Mouse (Mus musculus) embryonic facial prominence, embryonic 13.5 days (tissue): ENCODE data around the gene Abcc1. TPM values are rescaled to one million over a fixed set of nuclear protein-coding genes. Genes with fewer than 3 reads are reported as not detected.

Source experiments
- ATAC-seq: fragments of 200-750 bp; cut with Nextera tagmentation; 2 replicates; pipeline ENCODE4 v1.8.0; 2017; ENCODE audit warnings: low read depth; ENCODE audit not compliant: insufficient number of reproducible peaks, insufficient read depth, low FRiP score, low TSS enrichment
- H3K27ac ChIP-seq: fragments of 300-500 bp; sonication (generic); 2 replicates; pipeline ENCODE4 v1.5.1; 2015; ENCODE audit warnings: moderate library complexity, mild to moderate bottlenecking, inconsistent platforms
- H3K27me3 ChIP-seq: fragments of 300-500 bp; sonication (generic); 2 replicates; pipeline ENCODE4 v1.6.1; 2015; ENCODE audit warnings: mild to moderate bottlenecking, inconsistent platforms
- H3K36me3 ChIP-seq: fragments of 300-500 bp; sonication (generic); 2 replicates; pipeline ENCODE4 v1.6.1; 2015; ENCODE audit warnings: mild to moderate bottlenecking, inconsistent platforms
- H3K4me1 ChIP-seq: fragments of 300-500 bp; sonication (generic); 2 replicates; pipeline ENCODE4 v1.6.1; 2015; ENCODE audit warnings: inconsistent platforms
- H3K4me2 ChIP-seq: fragments of 300-500 bp; sonication (generic); 2 replicates; pipeline ENCODE4 v1.6.1; 2015; ENCODE audit warnings: moderate library complexity, mild to moderate bottlenecking, inconsistent platforms
- H3K4me3 ChIP-seq: fragments of 300-500 bp; sonication (generic); 2 replicates; pipeline ENCODE4 v1.5.1; 2015; ENCODE audit warnings: mild to moderate bottlenecking, inconsistent platforms
- H3K9ac ChIP-seq: fragments of 300-500 bp; sonication (generic); 2 replicates; pipeline ENCODE4 v1.6.1; 2015; ENCODE audit warnings: mild to moderate bottlenecking, inconsistent platforms
- H3K9me3 ChIP-seq: fragments of 300-500 bp; sonication (generic); 2 replicates; pipeline ENCODE4 v1.6.1; 2016; ENCODE audit warnings: inconsistent platforms
- WGBS: fragments of 180-500 bp; shearing (Covaris S2); methylation state at CpG from one replicate; pipeline ENCODE4 v1.1.7; 2015; ENCODE audit warnings: mixed read lengths; 5-methylcytosine and 5-hydroxymethylcytosine counted together
- polyA plus RNA-seq: library from polyadenylated mRNA; unstranded; fragments of >200 nt; fragmentation: Nextera tagmentation; extraction: Ambion mirVana; gene quantifications from 2 replicates; pipeline ENCODE4 v1.2.1, GENCODE M21; 2015

The Abcc1 gene
- polyA plus RNA-seq, 1 experiment from 2014 or later, result 12.0 TPM

DNA sequence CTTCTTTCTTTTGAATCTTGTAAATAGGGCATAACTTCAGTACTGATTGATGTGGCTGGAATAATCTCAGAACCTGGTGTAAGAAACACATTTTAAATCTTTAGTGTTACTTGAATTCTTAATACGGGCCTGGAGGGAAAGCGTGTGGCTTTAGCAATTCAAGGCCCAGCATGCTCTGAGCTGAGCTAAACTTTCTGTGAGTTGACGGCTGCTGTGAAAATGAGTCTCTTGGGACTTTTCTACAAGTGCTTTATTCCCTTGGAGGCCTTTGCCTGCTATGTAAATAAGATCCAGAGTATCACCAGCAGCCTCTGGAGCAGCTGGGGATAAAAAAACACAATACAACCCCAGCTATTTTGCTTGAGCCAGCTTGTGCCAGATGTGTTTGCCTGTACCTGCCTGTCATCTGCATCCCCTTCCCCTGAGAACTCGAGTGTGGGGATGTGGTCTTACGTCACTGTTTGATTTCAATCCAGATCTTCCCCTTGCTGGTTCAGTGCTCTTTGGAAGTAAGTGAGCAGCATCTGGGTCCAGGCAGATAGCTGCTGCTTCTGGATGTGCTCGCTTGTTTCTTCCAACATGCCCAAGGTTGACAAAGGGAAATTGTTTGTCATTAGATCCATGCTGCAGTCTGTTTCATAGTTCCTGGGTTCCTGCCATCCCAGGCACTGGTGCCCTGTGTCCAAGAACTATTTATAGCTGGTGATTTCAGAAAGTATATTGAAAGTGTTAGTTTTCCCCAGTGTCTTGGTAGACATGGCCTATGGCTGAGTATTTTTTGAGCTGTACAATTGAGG is 82.9 kb downstream of the Abcc1 start:
- H3K27me3 ChIP-seq, result no peaks in the 10 kb centered on the region
- H3K4me1 ChIP-seq, result 0 out of 2 replicates have a peak, but pooled peaks cover 12% of the 10 kb centered on the region
- no peak overlapping the region for H3K27ac ChIP-seq
- no peak for ATAC-seq
- no peaks in the 10 kb centered on the region for H3K9me3 ChIP-seq
- no peak overlapping the region for H3K4me3 ChIP-seq
- H3K9ac ChIP-seq, result peak overlapping the region; percentile 16; the same call in 1 of the 2 replicates
- no peak overlapping the region for H3K4me2 ChIP-seq
- WGBS, result 45% methylated on average over 6 of the region's 6 CpGs
- H3K36me3 ChIP-seq, result peaks cover 37% of the 10 kb centered on the region

- Histone ChIP-seq H3K4me3 (no peak overlapping the region), H3K36me3 (peaks cover 37% of the 10 kb centered on the region), H3K9ac (no peak overlapping the region), H3K9me3 (no peaks in the 10 kb centered on the region), H3K27me3 (no peaks in the 10 kb centered on the region), H3K4me2 (no peak overlapping the region), H3K27ac (no peak overlapping the region), H3K4me1 (0 out of 2 replicates have a peak, but pooled peaks cover 12% of the 10 kb centered on the region)
- WGBS, result 88% methylated on average over 6 of the region's 6 CpGs
- no peak for ATAC-seq
These were observed 83.8 kb downstream of the Abcc1 start for GRCm38 (mm10) chr16:14445197-14445596.

DNA sequence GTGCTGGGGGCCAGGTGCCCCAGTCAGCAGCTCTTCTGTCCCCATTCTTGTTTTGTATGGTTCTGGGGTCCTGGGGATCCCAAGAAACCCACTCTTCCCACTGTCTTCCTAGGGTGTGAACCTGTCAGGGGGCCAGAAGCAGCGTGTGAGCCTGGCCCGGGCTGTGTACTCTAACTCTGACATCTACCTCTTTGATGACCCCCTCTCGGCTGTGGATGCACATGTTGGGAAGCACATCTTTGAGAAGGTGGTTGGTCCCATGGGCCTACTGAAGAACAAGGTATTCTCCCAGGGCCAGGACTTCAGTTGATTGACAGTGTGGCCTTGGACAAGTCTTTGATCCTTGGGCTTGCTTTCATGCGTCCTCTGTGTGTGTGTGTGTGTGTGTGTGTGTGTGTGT is 86.0 kb downstream of the Abcc1 start:
- no peaks in the 10 kb centered on the region for H3K9me3 ChIP-seq
- H3K9ac ChIP-seq, result no peak overlapping the region
- no peak overlapping the region for H3K27ac ChIP-seq
- H3K4me2 ChIP-seq, result no peak overlapping the region
- 89% methylated on average over 4 of the region's 4 CpGs for WGBS
- no peak for ATAC-seq
- H3K27me3 ChIP-seq, result no peaks in the 10 kb centered on the region
- no peak overlapping the region for H3K4me3 ChIP-seq
- H3K4me1 ChIP-seq, result 0 out of 2 replicates have a peak, but pooled peaks cover 12% of the 10 kb centered on the region
- H3K36me3 ChIP-seq, result peaks cover 36% of the 10 kb centered on the region

DNA sequence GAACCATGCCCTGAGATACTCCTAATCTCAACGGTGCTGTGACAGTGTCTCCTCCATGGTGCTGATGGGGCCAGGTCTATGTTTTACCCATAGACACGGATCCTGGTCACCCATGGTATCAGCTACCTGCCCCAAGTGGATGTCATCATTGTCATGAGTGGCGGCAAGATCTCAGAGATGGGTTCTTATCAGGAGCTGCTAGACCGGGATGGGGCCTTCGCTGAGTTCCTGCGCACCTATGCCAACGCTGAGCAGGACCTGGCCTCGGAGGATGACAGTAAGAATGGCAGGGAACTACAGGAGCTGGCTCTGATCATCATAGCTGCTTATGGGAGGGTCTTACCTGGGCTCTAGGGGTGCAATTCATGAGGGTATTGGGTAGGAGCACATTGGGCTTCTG is 86.9 kb downstream of the Abcc1 start:
- no peak overlapping the region for H3K9ac ChIP-seq
- no peak for ATAC-seq
- WGBS, result 93% methylated on average over 8 of the region's 8 CpGs
- H3K36me3 ChIP-seq, result peaks cover 36% of the 10 kb centered on the region
- no peak overlapping the region for H3K4me2 ChIP-seq
- H3K4me1 ChIP-seq, result 0 out of 2 replicates have a peak, but pooled peaks cover 12% of the 10 kb centered on the region
- H3K27ac ChIP-seq, result no peak overlapping the region
- H3K27me3 ChIP-seq, result no peaks in the 10 kb centered on the region
- no peak overlapping the region for H3K4me3 ChIP-seq
- no peaks in the 10 kb centered on the region for H3K9me3 ChIP-seq

DNA sequence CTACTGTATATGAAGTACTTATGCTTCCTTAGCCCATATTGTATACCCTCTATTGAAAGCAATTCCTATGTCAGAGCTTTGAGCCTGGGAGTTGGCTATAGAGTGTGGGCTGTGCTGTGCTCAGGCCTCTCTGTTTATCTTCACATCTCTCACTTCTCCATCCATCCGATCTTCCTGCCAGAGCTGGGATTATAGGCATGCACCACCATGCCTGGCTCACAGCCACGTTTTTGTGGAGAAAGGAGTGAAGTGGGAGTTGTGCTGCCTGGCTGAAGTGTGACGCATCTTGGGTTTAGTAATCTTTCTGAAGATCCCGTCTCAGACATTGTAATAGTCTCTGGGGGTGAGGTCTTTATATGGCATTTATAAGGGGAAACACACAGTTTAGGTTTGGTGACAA is 88.5 kb downstream of the Abcc1 start:
- Histone ChIP-seq H3K27ac (no peak overlapping the region), H3K9ac (no peak overlapping the region), H3K4me1 (no peaks in the 10 kb centered on the region), H3K4me2 (no peak overlapping the region), H3K9me3 (no peaks in the 10 kb centered on the region), H3K36me3 (peaks cover 38% of the 10 kb centered on the region), H3K4me3 (no peak overlapping the region), H3K27me3 (no peaks in the 10 kb centered on the region)
- WGBS, result 82% methylated on average over 4 of the region's 4 CpGs
- ATAC-seq, result no peak

DNA sequence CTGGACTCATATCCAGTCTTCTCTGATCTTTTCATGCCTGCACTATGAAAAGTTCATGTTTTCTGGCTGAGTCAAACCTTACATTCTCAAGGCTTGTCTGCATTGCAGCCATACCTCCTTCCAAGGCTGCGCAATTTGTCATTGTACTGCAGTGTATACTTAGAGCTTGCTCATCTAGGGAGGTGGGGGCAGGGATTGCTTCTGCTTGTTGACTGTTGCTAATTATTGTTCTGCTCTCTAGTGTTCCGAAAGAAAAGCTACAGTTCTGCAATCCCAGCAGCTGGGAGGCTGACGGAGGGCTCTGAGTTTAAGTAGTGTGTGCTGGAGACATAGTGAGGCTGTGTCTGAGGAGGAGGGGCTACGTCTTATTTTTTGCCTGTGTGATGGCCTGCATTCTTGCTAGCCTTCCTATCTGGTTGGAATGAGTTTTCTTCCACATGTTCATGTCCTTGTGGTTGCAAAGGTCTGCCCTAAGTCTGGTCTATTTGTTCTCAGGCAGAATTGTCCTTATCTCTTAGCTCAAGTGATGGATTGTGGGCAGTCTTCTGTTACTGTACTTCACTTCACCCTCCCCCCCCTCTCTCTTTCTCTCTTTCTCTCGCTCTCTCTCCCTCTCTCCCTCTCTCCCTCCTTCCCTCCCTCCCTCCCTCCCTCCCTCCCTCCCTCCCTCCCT is 90.2 kb downstream of the Abcc1 start:
- no peaks in the 10 kb centered on the region for H3K9me3 ChIP-seq
- peaks cover 26% of the 10 kb centered on the region; the same call in 1 of the 2 replicates for H3K36me3 ChIP-seq
- H3K4me2 ChIP-seq, result no peak overlapping the region
- 66% methylated on average over 5 of the region's 5 CpGs for WGBS
- no peak for ATAC-seq
- no peaks in the 10 kb centered on the region for H3K4me1 ChIP-seq
- no peak overlapping the region for H3K4me3 ChIP-seq
- H3K9ac ChIP-seq, result no peak overlapping the region
- H3K27ac ChIP-seq, result no peak overlapping the region
- no peaks in the 10 kb centered on the region for H3K27me3 ChIP-seq

DNA sequence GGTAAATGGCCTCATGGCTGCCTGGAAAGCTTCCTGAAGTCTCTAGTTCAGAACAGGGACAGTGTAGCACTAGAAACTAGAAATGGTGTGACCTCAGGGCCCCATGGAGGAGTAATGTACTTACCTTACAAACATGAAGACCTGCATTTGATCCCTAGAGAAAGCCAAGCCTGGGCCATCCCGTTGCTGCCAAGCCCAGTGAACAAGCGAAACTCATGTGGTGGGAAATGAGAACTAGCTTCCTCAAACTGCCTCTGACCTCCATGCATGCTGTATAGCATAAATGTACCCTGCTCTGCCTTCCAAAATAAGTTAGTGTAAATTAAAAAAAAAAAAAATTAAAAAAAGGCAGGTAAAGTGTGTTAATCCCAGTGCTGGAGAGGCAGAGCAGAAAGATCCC is 101.2 kb downstream of the Abcc1 start:
- 90% methylated on average over 2 of the region's 2 CpGs for WGBS
- no peaks in the 10 kb centered on the region for H3K27me3 ChIP-seq

GRCm38 (mm10) chr16:14465016-14465415 is 103.7 kb downstream of the Abcc1 start:
- Histone ChIP-seq H3K4me1 (no peaks in the 10 kb centered on the region), H3K9me3 (no peaks in the 10 kb centered on the region), H3K27ac (no peak overlapping the region), H3K36me3 (peaks cover 74% of the 10 kb centered on the region), H3K27me3 (no peaks in the 10 kb centered on the region), H3K4me2 (no peak overlapping the region), H3K4me3 (no peak overlapping the region), H3K9ac (no peak overlapping the region)
- WGBS, result 93% methylated on average over 6 of the region's 6 CpGs
- ATAC-seq, result no peak

More for the DNA sequence above, 101.2 kb downstream of the Abcc1 start:
- Histone ChIP-seq H3K4me2 (no peak overlapping the region), H3K9ac (no peak overlapping the region), H3K4me3 (no peak overlapping the region), H3K36me3 (peaks cover 64% of the 10 kb centered on the region), H3K9me3 (no peaks in the 10 kb centered on the region), H3K27ac (no peak overlapping the region), H3K4me1 (no peaks in the 10 kb centered on the region)
- ATAC-seq, result no peak

DNA sequence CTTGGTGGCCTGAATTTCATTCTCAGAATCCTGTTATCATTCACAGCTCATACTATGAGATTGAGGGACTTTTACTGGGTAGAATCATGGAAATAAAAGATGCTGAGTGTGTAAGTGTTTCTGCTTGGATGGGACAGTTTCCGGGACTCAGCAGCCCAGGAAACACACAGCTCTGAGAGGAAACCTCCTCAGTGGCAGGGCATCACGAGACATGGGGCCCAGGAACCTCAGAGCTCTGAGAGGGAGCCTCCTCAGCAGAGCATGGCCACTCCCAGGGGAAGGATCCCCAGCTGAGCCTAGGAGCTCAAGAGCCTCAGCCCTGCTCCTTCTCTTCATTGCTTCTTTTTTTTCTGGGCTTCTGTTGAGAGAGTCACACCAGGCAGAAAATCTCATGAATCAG is 107.0 kb downstream of the Abcc1 start:
- WGBS, result 81% methylated on average over 2 of the region's 2 CpGs
- Histone ChIP-seq H3K4me3 (no peak overlapping the region), H3K9ac (no peak overlapping the region), H3K9me3 (no peaks in the 10 kb centered on the region), H3K27ac (no peak overlapping the region), H3K27me3 (no peaks in the 10 kb centered on the region), H3K4me1 (no peaks in the 10 kb centered on the region), H3K36me3 (peaks cover 80% of the 10 kb centered on the region), H3K4me2 (no peak overlapping the region)
- no peak for ATAC-seq

- no peaks in the 10 kb centered on the region for H3K4me1 ChIP-seq
- ATAC-seq, result no peak
- H3K27ac ChIP-seq, result no peak overlapping the region
- H3K9ac ChIP-seq, result no peak overlapping the region
- H3K4me3 ChIP-seq, result no peak overlapping the region
- H3K9me3 ChIP-seq, result no peaks in the 10 kb centered on the region
- no peak overlapping the region for H3K4me2 ChIP-seq
- H3K27me3 ChIP-seq, result no peaks in the 10 kb centered on the region
- H3K36me3 ChIP-seq, result peaks cover 85% of the 10 kb centered on the region
- WGBS, result 96% methylated on average over 5 of the region's 5 CpGs
These were observed 107.5 kb downstream of the Abcc1 start for GRCm38 (mm10) chr16:14468841-14469240.

DNA sequence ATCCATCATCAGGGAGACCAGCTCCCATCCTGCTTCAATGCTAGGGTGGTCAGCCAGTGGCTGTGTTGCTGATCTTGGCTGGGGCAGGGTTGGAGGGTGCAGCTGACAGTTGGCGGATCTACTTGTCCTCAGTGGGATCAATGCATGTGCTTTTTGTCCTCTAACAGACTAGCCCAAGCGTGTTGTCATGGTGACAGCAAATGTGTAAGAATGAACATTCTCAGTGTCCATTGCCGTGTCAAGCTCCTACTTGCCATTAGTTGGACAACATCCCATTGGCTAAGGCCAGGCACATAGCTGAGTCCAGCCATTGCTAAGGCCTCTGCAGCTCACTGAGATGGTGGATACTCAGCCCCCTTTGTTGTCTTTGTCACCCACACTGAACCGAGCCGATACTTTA is 110.8 kb downstream of the Abcc1 start:
- WGBS, result 85% methylated on average over 5 of the region's 5 CpGs
- ATAC-seq, result no peak
- Histone ChIP-seq H3K9ac (no peak overlapping the region), H3K4me3 (no peak overlapping the region), H3K27ac (no peak overlapping the region), H3K9me3 (no peaks in the 10 kb centered on the region), H3K27me3 (no peaks in the 10 kb centered on the region), H3K36me3 (peaks cover 62% of the 10 kb centered on the region), H3K4me1 (no peaks in the 10 kb centered on the region), H3K4me2 (no peak overlapping the region)

DNA sequence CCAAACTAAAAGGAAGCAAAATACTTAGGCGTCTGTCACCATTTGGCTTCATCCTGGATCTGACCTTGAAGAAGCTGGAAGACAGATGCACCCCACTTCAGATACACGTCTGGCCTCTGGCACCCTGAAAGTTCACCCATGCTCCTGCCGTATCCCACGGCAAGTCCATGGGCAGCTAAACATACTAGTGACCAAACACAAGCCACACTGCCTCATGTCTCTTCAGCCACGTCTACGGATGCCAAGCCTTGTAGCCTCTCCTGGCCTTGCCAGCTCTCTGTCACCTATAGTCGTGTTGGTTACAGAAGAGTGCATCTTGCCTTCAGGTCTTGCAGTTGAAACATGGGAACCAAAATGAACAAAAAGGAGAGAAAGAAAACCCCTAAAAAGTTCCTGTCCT is 112.3 kb downstream of the Abcc1 start:
- Histone ChIP-seq H3K27ac (no peak overlapping the region), H3K4me2 (no peak overlapping the region), H3K36me3 (peaks cover 47% of the 10 kb centered on the region), H3K27me3 (no peaks in the 10 kb centered on the region), H3K4me1 (no peaks in the 10 kb centered on the region), H3K4me3 (no peak overlapping the region), H3K9me3 (no peaks in the 10 kb centered on the region), H3K9ac (no peak overlapping the region)
- ATAC-seq, result no peak
- 93% methylated on average over 7 of the region's 7 CpGs for WGBS
